Comparison of ENCODE assay signal across 13 mouse cellular contexts in genomic region chr6:32728706-32729105, GRCm38 (mm10).
A peak's percentile ranks its signal among the peaks of the same experiment; 100 is the strongest.
DNase-seq lines count a peak whose midpoint lies in the region; ATAC-seq and TF ChIP-seq lines count a peak whose summit lies in the region.
"Had no signal": no experiment of that assay in that cellular context is flagged by ENCODE, and none has a peak within 500 bp of the region (broad histone marks: within the 10 kb centered on the region; RNA-seq: fewer than 3 reads in every experiment).

No protein-coding gene starts in this region.

- H3K4me3 ChIP-seq in heart, adult 2 months: no peak overlapping the region
- H3K4me3 ChIP-seq: stomach, embryonic 15.5 days had no signal

- no peaks in the 10 kb centered on the region for H3K36me3 ChIP-seq in heart, adult 2 months (ENCODE audit: control insufficient read depth, insufficient read depth, low read length)
- H3K36me3 ChIP-seq: stomach, embryonic 15.5 days had no signal

- no peak overlapping the region for H3K9ac ChIP-seq in heart, adult 2 months (ENCODE audit: low read depth, low read length)
- H3K9ac ChIP-seq: stomach, embryonic 15.5 days had no signal

- no peaks in the 10 kb centered on the region for H3K79me2 ChIP-seq in heart, adult 2 months (replicated peaks; ENCODE audit: control insufficient read depth, insufficient read depth, low read length)

- no peaks in the 10 kb centered on the region for H3K4me1 ChIP-seq in heart, adult 2 months (ENCODE audit: control insufficient read depth, insufficient read depth, low read length)
- H3K4me1 ChIP-seq: stomach, embryonic 15.5 days had no signal

- H3K27me3 ChIP-seq in heart, adult 2 months (ENCODE audit: control insufficient read depth, insufficient read depth, low read length): no peaks in the 10 kb centered on the region
- H3K27me3 ChIP-seq: stomach, embryonic 15.5 days had no signal

- DNase-seq in cerebellum, postnatal 10 days: peak; percentile 75 to 83
- peak; percentile 79 for DNase-seq in left cerebral cortex, postnatal 4 days
- DNase-seq in left cerebral cortex, adult 18-20 months (ENCODE audit: low spot score in 2 of 2): no peak
- DNase-seq in heart, adult 2 months: peak; percentile 43 to 63
- peak; percentile 51 to 82 for DNase-seq in kidney, postnatal 36 days
- DNase-seq in neural tube, embryonic 10.5 days (ENCODE audit: extremely low spot score, low spot score): no peak
- DNase-seq: cerebellum, adult 9-10 months; layer of hippocampus, postnatal 36 days; lung, adult 2 months had no signal

- 12% methylated on average over 2 of the region's 2 CpGs for WGBS in heart, adult 2 months

- intact Hi-C loops in left cerebral cortex, postnatal 4 days (cut with DNase I): no loop called here
- intact Hi-C loops in heart, adult 2 months (cut with DNase I): no loop called here

- H3K27ac ChIP-seq in heart, adult 2 months: no peak overlapping the region
- H3K27ac ChIP-seq: stomach, embryonic 15.5 days had no signal

- TF ChIP-seq POLR2A in heart, adult 2 months (IDR thresholded peaks at IDR 0.05; ENCODE audit: insufficient read depth, low read depth, low read length): no peak

- no peak for ATAC-seq in cerebellum, adult (ENCODE audit: insufficient number of reproducible peaks, low FRiP score, low TSS enrichment)
- ATAC-seq in erythroblast, adult 5-6 weeks (replicated peaks; ENCODE audit: low FRiP score, poor library complexity, severe bottlenecking): no peak
- ATAC-seq: midbrain, embryonic 16.5 days had no signal

- no peak for TF ChIP-seq CTCF in heart, adult 2 months (IDR thresholded peaks at IDR 0.05)

- no peak for TF ChIP-seq EP300 in heart, adult 2 months (IDR thresholded peaks at IDR 0.05; ENCODE audit: insufficient read depth, low read depth, low read length)

Comparison
In these comparisons a context has a peak if more than half of its experiments do, and no peak if none do; other contexts are left out.
1. DNase-seq: peak in cerebellum, postnatal 10 days (2 of 2), left cerebral cortex, postnatal 4 days (single experiment), heart, adult 2 months (2 of 2) and kidney, postnatal 36 days (2 of 2); none in left cerebral cortex, adult 18-20 months (0 of 2) and neural tube, embryonic 10.5 days (single experiment).